Comparison of ENCODE assay signal across 10 mouse cellular contexts in the genomic region with DNA sequence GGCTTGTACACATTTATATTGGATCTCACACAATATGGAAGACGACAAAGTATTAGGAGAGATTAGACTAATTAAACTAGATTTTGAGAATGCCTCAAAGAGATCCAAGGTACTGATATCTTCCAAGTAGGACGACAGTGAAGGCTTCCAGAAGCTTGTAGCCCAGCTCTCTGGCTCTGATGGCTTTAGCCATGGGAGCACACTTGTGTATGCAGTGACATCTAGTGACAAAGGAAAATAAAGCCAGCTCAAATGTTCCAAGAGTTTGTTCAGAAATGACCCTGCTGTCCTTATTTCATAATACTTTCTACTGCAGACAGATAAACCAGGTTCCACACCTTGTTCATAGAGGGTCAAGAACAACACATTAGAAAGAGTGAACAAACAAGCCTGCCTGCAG.
DNase-seq lines count a peak whose midpoint lies in the region; ATAC-seq and TF ChIP-seq lines count a peak whose summit lies in the region.
"Had no signal": no experiment of that assay in that cellular context is flagged by ENCODE, and none has a peak within 500 bp of the region (broad histone marks: within the 10 kb centered on the region; RNA-seq: fewer than 3 reads in every experiment).

No protein-coding gene starts in this region.

- H3K36me3 ChIP-seq in forebrain, embryonic 13.5 days (ENCODE audit: poor library complexity, severe bottlenecking), result no peaks in the 10 kb centered on the region
- H3K36me3 ChIP-seq in forebrain, embryonic 11.5 days (ENCODE audit: control insufficient read depth, insufficient read depth, low read length), result no peaks in the 10 kb centered on the region
- H3K36me3 ChIP-seq in neural tube, embryonic 11.5 days (ENCODE audit: control insufficient read depth, insufficient read depth, low read length), result no peaks in the 10 kb centered on the region
- no peaks in the 10 kb centered on the region for H3K36me3 ChIP-seq in thymus, adult 2 months (ENCODE audit: control insufficient read depth, insufficient read depth, low read length)
- H3K36me3 ChIP-seq: lung, embryonic 15.5 days had no signal

- WGBS in forebrain, embryonic 13.5 days, result 8% methylated on average over 2 of the region's 2 CpGs
- 8% methylated on average over 2 of the region's 2 CpGs for WGBS in forebrain, embryonic 11.5 days
- 22% methylated on average over 2 of the region's 2 CpGs for WGBS in neural tube, embryonic 11.5 days
- 21% methylated on average over 2 of the region's 2 CpGs for WGBS in thymus, adult 2 months

- ATAC-seq in forebrain, embryonic 13.5 days, result 0 out of 2 replicates have a peak, but pooled peaks have one; percentile 41
- no peak for ATAC-seq in forebrain, embryonic 11.5 days (replicated peaks; ENCODE audit: low FRiP score)
- ATAC-seq in neural tube, embryonic 11.5 days (ENCODE audit: insufficient read depth, low FRiP score, low TSS enrichment), result no peak

- H3K4me3 ChIP-seq in forebrain, embryonic 13.5 days, result no peak overlapping the region
- H3K4me3 ChIP-seq in forebrain, embryonic 11.5 days (ENCODE audit: low read depth, low read length), result no peak overlapping the region
- H3K4me3 ChIP-seq in neural tube, embryonic 11.5 days (ENCODE audit: low read depth, low read length), result no peak overlapping the region
- no peak overlapping the region for H3K4me3 ChIP-seq in thymus, adult 2 months (ENCODE audit: control insufficient read depth, insufficient read depth, low read length)
- H3K4me3 ChIP-seq: lung, embryonic 15.5 days had no signal

- TF ChIP-seq CTCF in thymus, adult 2 months (IDR thresholded peaks at IDR 0.05; ENCODE audit: borderline replicate concordance, control insufficient read depth, extremely low read depth, insufficient read depth, low read length, poor library complexity), result no peak

- H3K9me3 ChIP-seq in forebrain, embryonic 13.5 days (replicated peaks), result no peaks in the 10 kb centered on the region
- H3K9me3 ChIP-seq in forebrain, embryonic 11.5 days (ENCODE audit: control insufficient read depth, low read length), result no peaks in the 10 kb centered on the region
- no peaks in the 10 kb centered on the region for H3K9me3 ChIP-seq in neural tube, embryonic 11.5 days (ENCODE audit: control insufficient read depth, low read length)
- H3K9me3 ChIP-seq: lung, embryonic 15.5 days had no signal

- H3K9ac ChIP-seq in forebrain, embryonic 13.5 days, result no peak overlapping the region
- no peak overlapping the region for H3K9ac ChIP-seq in forebrain, embryonic 11.5 days (ENCODE audit: low read length)
- H3K9ac ChIP-seq in neural tube, embryonic 11.5 days (ENCODE audit: low read length), result no peak overlapping the region
- H3K9ac ChIP-seq: lung, embryonic 15.5 days had no signal

- DNase-seq in forebrain, embryonic 11.5 days (ENCODE audit: low spot score), result no peak
- peak; percentile 26 for DNase-seq in neural tube, embryonic 11.5 days (ENCODE audit: low spot score)
- no peak for DNase-seq in neural tube, embryonic 10.5 days (ENCODE audit: extremely low spot score, low spot score)
- DNase-seq in forelimb bud, embryonic 11.5 days (ENCODE audit: low read depth, low spot score), result peak; percentile 27
- peak; percentile 16 to 71 for DNase-seq in layer of hippocampus, postnatal 14 days (ENCODE audit: low spot score in 2 of 2)
- peak; percentile 44 for DNase-seq in retina, postnatal 7 days (ENCODE audit: low read depth, low spot score)
- no peak for DNase-seq in thymus, adult 2 months

- peaks cover 8% of the 10 kb centered on the region; the same call in 1 of the 2 replicates for H3K27me3 ChIP-seq in forebrain, embryonic 13.5 days
- H3K27me3 ChIP-seq in forebrain, embryonic 11.5 days (ENCODE audit: control insufficient read depth, insufficient read depth, low read length), result peaks cover 2% of the 10 kb centered on the region; the same call in 1 of the 2 replicates
- no peaks in the 10 kb centered on the region for H3K27me3 ChIP-seq in neural tube, embryonic 11.5 days (ENCODE audit: control insufficient read depth, insufficient read depth, low read length)
- H3K27me3 ChIP-seq in thymus, adult 2 months (ENCODE audit: control insufficient read depth, insufficient read depth, low read length), result no peaks in the 10 kb centered on the region
- H3K27me3 ChIP-seq: CH12.LX; lung, embryonic 15.5 days had no signal

- TF ChIP-seq POLR2A in thymus, adult 2 months (IDR thresholded peaks at IDR 0.05; ENCODE audit: control insufficient read depth, extremely low read depth, insufficient read depth, low read length, poor library complexity), result no peak

- H3K4me2 ChIP-seq in forebrain, embryonic 13.5 days, result no peak overlapping the region
- no peak overlapping the region for H3K4me2 ChIP-seq in forebrain, embryonic 11.5 days (ENCODE audit: low read depth, low read length, severe bottlenecking)
- no peak overlapping the region for H3K4me2 ChIP-seq in neural tube, embryonic 11.5 days (ENCODE audit: low read depth)
- H3K4me2 ChIP-seq: lung, embryonic 15.5 days had no signal

- H3K4me1 ChIP-seq in forebrain, embryonic 13.5 days, result peaks cover 17% of the 10 kb centered on the region
- H3K4me1 ChIP-seq in forebrain, embryonic 11.5 days (replicated peaks; ENCODE audit: control insufficient read depth, insufficient read depth, low read length), result no peaks in the 10 kb centered on the region; the same call in 1 of the 2 replicates
- H3K4me1 ChIP-seq in neural tube, embryonic 11.5 days (ENCODE audit: control insufficient read depth, insufficient read depth, low read length), result no peaks in the 10 kb centered on the region
- no peaks in the 10 kb centered on the region for H3K4me1 ChIP-seq in thymus, adult 2 months (replicated peaks; ENCODE audit: control insufficient read depth, insufficient read depth, low read length)
- H3K4me1 ChIP-seq: lung, embryonic 15.5 days had no signal

- no peak overlapping the region for H3K27ac ChIP-seq in forebrain, embryonic 13.5 days
- no peak overlapping the region for H3K27ac ChIP-seq in forebrain, embryonic 11.5 days (ENCODE audit: low read depth, low read length)
- no peak overlapping the region for H3K27ac ChIP-seq in neural tube, embryonic 11.5 days (ENCODE audit: low read depth, low read length)
- H3K27ac ChIP-seq in thymus, adult 2 months (ENCODE audit: control insufficient read depth, insufficient read depth, low read length), result no peak overlapping the region
- H3K27ac ChIP-seq: lung, embryonic 15.5 days had no signal

Comparison
In these comparisons a context has a peak if more than half of its experiments do, and no peak if none do; other contexts are left out.
1. DNase-seq: peak in neural tube, embryonic 11.5 days (single experiment), forelimb bud, embryonic 11.5 days (single experiment), layer of hippocampus, postnatal 14 days (2 of 2) and retina, postnatal 7 days (single experiment); none in forebrain, embryonic 11.5 days (single experiment), neural tube, embryonic 10.5 days (single experiment) and thymus, adult 2 months (single experiment).